Comparison of ENCODE assay signal across 15 mouse cellular contexts in the genomic region with DNA sequence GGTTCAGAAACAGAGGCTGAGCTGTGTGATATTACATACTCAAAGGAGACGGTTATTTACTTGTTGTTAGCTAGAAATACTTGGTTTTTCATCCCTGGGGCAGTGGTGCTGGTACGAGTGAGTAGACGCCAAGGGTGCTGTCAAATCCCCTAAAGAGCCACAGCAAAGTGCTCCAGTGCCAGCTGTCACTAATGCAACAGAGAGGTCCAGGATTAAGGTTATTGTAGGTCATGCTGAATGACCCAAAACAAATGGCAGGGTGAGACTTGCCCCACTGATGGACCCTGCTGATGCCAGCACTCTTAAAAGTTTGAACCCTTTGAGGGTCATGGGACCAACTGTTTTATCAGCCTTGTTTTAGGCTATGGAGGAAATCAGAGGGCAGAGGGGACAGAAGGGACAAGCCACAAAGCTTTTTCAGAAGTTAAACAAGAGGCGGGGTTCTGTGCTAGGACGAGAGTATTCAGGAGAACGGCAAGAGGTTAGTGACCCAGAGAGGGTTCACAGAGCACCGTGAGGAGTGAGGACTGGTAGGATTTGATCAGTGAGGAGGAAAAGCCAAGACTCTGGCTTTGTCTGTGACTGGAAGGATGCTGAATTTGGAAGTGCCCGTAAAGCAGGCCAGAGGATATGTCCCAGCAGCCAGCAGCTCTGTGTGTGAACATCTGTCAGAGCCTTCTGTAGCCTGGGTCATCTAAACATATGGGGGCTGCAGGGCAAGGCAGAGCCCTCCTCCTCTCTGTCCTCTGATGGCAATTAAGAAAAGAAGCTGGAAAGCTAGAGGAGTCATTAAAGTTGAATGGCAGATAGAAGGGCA. TPM values are rescaled to one million over a fixed set of nuclear protein-coding genes. Genes with fewer than 3 reads are reported as not detected.
DNase-seq lines count a peak whose midpoint lies in the region; ATAC-seq lines count a peak whose summit lies in the region.
"Had no signal": no experiment of that assay in that cellular context is flagged by ENCODE, and none has a peak within 500 bp of the region (broad histone marks: within the 10 kb centered on the region; RNA-seq: fewer than 3 reads in every experiment).

No protein-coding gene starts in this region.

- H3K36me3 ChIP-seq in kidney, embryonic 16.5 days (ENCODE audit: insufficient read depth, low read length): no peaks in the 10 kb centered on the region
- no peaks in the 10 kb centered on the region for H3K36me3 ChIP-seq in neural tube, embryonic 13.5 days
- no peaks in the 10 kb centered on the region for H3K36me3 ChIP-seq in hindbrain, embryonic 13.5 days
- H3K36me3 ChIP-seq: limb, embryonic 15.5 days had no signal

- no peak overlapping the region for H3K27ac ChIP-seq in kidney, embryonic 16.5 days (ENCODE audit: low read length)
- peak overlapping the region; percentile 49; the same call in 1 of the 2 replicates for H3K27ac ChIP-seq in neural tube, embryonic 13.5 days (replicated peaks)
- H3K27ac ChIP-seq in hindbrain, embryonic 13.5 days: peak overlapping the region; percentile 66
- H3K27ac ChIP-seq: limb, embryonic 15.5 days had no signal

- no peaks in the 10 kb centered on the region for H3K27me3 ChIP-seq in kidney, embryonic 16.5 days (ENCODE audit: insufficient read depth, low read length)
- H3K27me3 ChIP-seq in neural tube, embryonic 13.5 days: no peaks in the 10 kb centered on the region
- 0 out of 2 replicates have a peak, but pooled peaks cover 5% of the 10 kb centered on the region for H3K27me3 ChIP-seq in hindbrain, embryonic 13.5 days
- H3K27me3 ChIP-seq: limb, embryonic 15.5 days had no signal

- peaks cover 33% of the 10 kb centered on the region for H3K4me1 ChIP-seq in kidney, embryonic 16.5 days (ENCODE audit: insufficient read depth, low read length)
- H3K4me1 ChIP-seq in neural tube, embryonic 13.5 days (replicated peaks): peaks cover 51% of the 10 kb centered on the region
- H3K4me1 ChIP-seq in hindbrain, embryonic 13.5 days (replicated peaks): peaks cover 51% of the 10 kb centered on the region

- no peak for ATAC-seq in kidney, embryonic 16.5 days (ENCODE audit: low FRiP score, low TSS enrichment)
- ATAC-seq in neural tube, embryonic 13.5 days (ENCODE audit: low read depth): 0 out of 2 replicates have a peak, but pooled peaks have one; percentile 15
- 0 out of 2 replicates have a peak, but pooled peaks have one; percentile 21 for ATAC-seq in hindbrain, embryonic 13.5 days (ENCODE audit: low FRiP score)
- ATAC-seq in megakaryocyte progenitor cell, adult 5-6 weeks (replicated peaks; ENCODE audit: poor library complexity): no peak
- ATAC-seq: CD4-positive, CD25-positive, alpha-beta regulatory T cell, adult 4 months; intestine, postnatal 0 days had no signal

- no peak overlapping the region for H3K4me2 ChIP-seq in kidney, embryonic 16.5 days (replicated peaks; ENCODE audit: low read depth, low read length)
- H3K4me2 ChIP-seq in neural tube, embryonic 13.5 days: no peak overlapping the region
- H3K4me2 ChIP-seq in hindbrain, embryonic 13.5 days: no peak overlapping the region
- H3K4me2 ChIP-seq: limb, embryonic 15.5 days had no signal

- H3K9ac ChIP-seq in kidney, embryonic 16.5 days (replicated peaks; ENCODE audit: low read length): no peak overlapping the region
- no peak overlapping the region for H3K9ac ChIP-seq in neural tube, embryonic 13.5 days
- H3K9ac ChIP-seq in hindbrain, embryonic 13.5 days: no peak overlapping the region; the same call in 1 of the 2 replicates
- H3K9ac ChIP-seq: limb, embryonic 15.5 days had no signal

- 19% methylated on average over 8 of the region's 8 CpGs for WGBS in kidney, embryonic 16.5 days
- WGBS in neural tube, embryonic 13.5 days: 17% methylated on average over 8 of the region's 8 CpGs
- WGBS in hindbrain, embryonic 13.5 days: 15% methylated on average over 8 of the region's 8 CpGs

- H3K4me3 ChIP-seq in kidney, embryonic 16.5 days (ENCODE audit: low read length): no peak overlapping the region
- no peak overlapping the region for H3K4me3 ChIP-seq in neural tube, embryonic 13.5 days
- H3K4me3 ChIP-seq in hindbrain, embryonic 13.5 days: no peak overlapping the region
- H3K4me3 ChIP-seq: layer of hippocampus, adult 2 months; limb, embryonic 15.5 days had no signal

- no peaks in the 10 kb centered on the region for H3K9me3 ChIP-seq in kidney, embryonic 16.5 days (ENCODE audit: low read length)
- H3K9me3 ChIP-seq in neural tube, embryonic 13.5 days: no peaks in the 10 kb centered on the region
- no peaks in the 10 kb centered on the region for H3K9me3 ChIP-seq in hindbrain, embryonic 13.5 days
- H3K9me3 ChIP-seq: limb, embryonic 15.5 days had no signal

- DNase-seq in kidney, adult 9 months: peak; percentile 19
- no peak for DNase-seq in neural tube, embryonic 10.5 days (ENCODE audit: extremely low spot score, low spot score)
- DNase-seq in retina, embryonic 14.5 days (ENCODE audit: low spot score): peak; percentile 51
- no peak for DNase-seq in cerebellum, adult 11-12 months
- DNase-seq: adrenal gland, postnatal 14 days; heart, postnatal 10 days; thymus, postnatal 4 days had no signal

RNA-seq across cellular contexts. Expression of a gene that starts 13.3 kb away (rescaled TPM):
- 5.4 and 6.3 TPM in 2 replicates for polyA plus RNA-seq in kidney, embryonic 16.5 days (2015; fragmentation: Nextera tagmentation; extraction: Ambion mirVana)
- 0.22 and 0.28 TPM in 2 replicates for polyA plus RNA-seq in neural tube, embryonic 13.5 days (2015; fragmentation: Nextera tagmentation; extraction: Ambion mirVana)
- polyA plus RNA-seq in hindbrain, embryonic 13.5 days (2015; fragmentation: Nextera tagmentation; extraction: Ambion mirVana): 0.12 and 0.14 TPM in 2 replicates
- total RNA-seq in megakaryocyte progenitor cell, adult 5-6 weeks (2015): 0.05 and 0.20 TPM in 2 replicates
- 0.10 and 0.42 TPM in 2 replicates for total RNA-seq in megakaryocyte progenitor cell, adult 5-6 weeks (2017)

RNA-seq across cellular contexts. Expression of a gene that starts 26.1 kb away (rescaled TPM):
- 27.4 and 33.9 TPM in 2 replicates for polyA plus RNA-seq in kidney, embryonic 16.5 days (2015; fragmentation: Nextera tagmentation; extraction: Ambion mirVana)
- 32.7 and 35.5 TPM in 2 replicates for polyA plus RNA-seq in neural tube, embryonic 13.5 days (2015; fragmentation: Nextera tagmentation; extraction: Ambion mirVana)
- 42.6 and 45.2 TPM in 2 replicates for polyA plus RNA-seq in hindbrain, embryonic 13.5 days (2015; fragmentation: Nextera tagmentation; extraction: Ambion mirVana)
- 41.8 and 46.5 TPM in 2 replicates for total RNA-seq in megakaryocyte progenitor cell, adult 5-6 weeks (2015)
- 46.6 and 59.3 TPM in 2 replicates for total RNA-seq in megakaryocyte progenitor cell, adult 5-6 weeks (2017)

Comparison
In these comparisons a context has a peak if more than half of its experiments do, and no peak if none do; other contexts are left out.
1. DNase-seq: peak in kidney, adult 9 months (single experiment) and retina, embryonic 14.5 days (single experiment); none in neural tube, embryonic 10.5 days (single experiment) and cerebellum, adult 11-12 months (single experiment).
2. ATAC-seq: peak in neural tube, embryonic 13.5 days (single experiment) and hindbrain, embryonic 13.5 days (single experiment); none in kidney, embryonic 16.5 days (single experiment) and megakaryocyte progenitor cell, adult 5-6 weeks (single experiment).